Comparison of ENCODE assay signal across 19 mouse cellular contexts in the genomic region with DNA sequence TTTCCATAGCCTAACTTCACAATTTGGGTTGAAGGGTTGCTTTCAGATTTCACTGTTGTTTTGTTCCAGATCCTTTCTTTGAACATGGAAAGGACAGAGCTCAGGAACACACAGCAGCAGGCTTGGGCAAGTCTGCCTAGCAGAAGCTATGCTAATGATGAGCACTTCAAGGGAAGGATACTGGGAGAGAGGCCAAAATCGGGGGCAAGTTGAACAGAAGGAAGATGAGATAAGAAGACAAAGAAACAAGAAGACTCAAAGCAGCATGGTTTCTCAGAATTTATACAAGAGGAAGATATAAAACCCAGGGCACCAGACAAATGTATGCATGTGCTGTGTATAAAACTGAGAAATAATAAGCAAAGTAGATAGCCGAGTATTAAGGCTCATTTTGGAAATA.
A peak's percentile ranks its signal among the peaks of the same experiment; 100 is the strongest.
DNase-seq lines count a peak whose midpoint lies in the region; ATAC-seq and TF ChIP-seq lines count a peak whose summit lies in the region.
"Had no signal": no experiment of that assay in that cellular context is flagged by ENCODE, and none has a peak within 500 bp of the region (broad histone marks: within the 10 kb centered on the region; RNA-seq: fewer than 3 reads in every experiment).

No protein-coding gene starts in this region.

- ATAC-seq in liver, embryonic 14.5 days (ENCODE audit: insufficient read depth) = peak; percentile 79
- ATAC-seq: activated CD4-positive, CD25-positive, alpha-beta regulatory T cell, adult 4 months had no signal

- H3K79me2 ChIP-seq in MEL (ENCODE audit: control insufficient read depth, insufficient read depth, low read length, poor library complexity) = no peaks in the 10 kb centered on the region

- TF ChIP-seq CTCF in MEL (IDR thresholded peaks at IDR 0.05 in 2 of 3, conservative IDR thresholded peaks at IDR 0.05 in 1 of 3; ENCODE audit: control insufficient read depth in 1 of 3, insufficient read depth in 1 of 3, low read depth in 2 of 3, low read length in 3 of 3, poor library complexity in 1 of 3, severe bottlenecking in 1 of 3) = no peak
- TF ChIP-seq CTCF in liver, embryonic 14.5 days (IDR thresholded peaks at IDR 0.05; ENCODE audit: low read depth) = no peak

- WGBS in liver, embryonic 14.5 days (ENCODE audit: insufficient replicate concordance) = 14% methylated on average over 2 of the region's 2 CpGs

- no peak overlapping the region for H3K4me3 ChIP-seq in MEL (ENCODE audit: control insufficient read depth in 1 of 2, insufficient read depth in 1 of 2, low read depth in 2 of 2, low read length in 2 of 2)
- no peak overlapping the region for H3K4me3 ChIP-seq in liver, embryonic 14.5 days (ENCODE audit: insufficient read depth in 1 of 2, low read depth in 2 of 2, low read length in 2 of 2)
- H3K4me3 ChIP-seq: erythroblast, embryonic 14.5 days; hindbrain, embryonic 13.5 days; megakaryocyte, embryonic 14.5 days had no signal

- TF ChIP-seq EP300 in MEL (IDR thresholded peaks at IDR 0.05; ENCODE audit: low read depth in 1 of 2, low read length in 2 of 2) = peak; percentile 42 to 70; a peak in 3 of 4 replicates
- no peak for TF ChIP-seq EP300 in liver, embryonic 14.5 days (IDR thresholded peaks at IDR 0.05; ENCODE audit: low read depth)

- peaks cover 0 to 6% of the 10 kb centered on the region in 2 experiments; a peak in 1 of 4 replicates for H3K4me1 ChIP-seq in MEL (ENCODE audit: control insufficient read depth in 1 of 2, insufficient read depth in 2 of 2, low read length in 2 of 2)
- H3K4me1 ChIP-seq in liver, embryonic 14.5 days (replicated peaks; ENCODE audit: control insufficient read depth in 2 of 2, insufficient read depth in 2 of 2, low read length in 1 of 2) = peaks cover 0 to 5% of the 10 kb centered on the region in 2 experiments; a peak in 1 of 4 replicates
- H3K4me1 ChIP-seq: hindbrain, embryonic 13.5 days had no signal

- TF ChIP-seq POLR2A in MEL (IDR thresholded peaks at IDR 0.05; ENCODE audit: control insufficient read depth in 1 of 2, insufficient read depth in 1 of 2, low read depth in 1 of 2, low read length in 2 of 2, poor library complexity in 1 of 2) = no peak

- H3K4me2 ChIP-seq in liver, embryonic 14.5 days (ENCODE audit: low read depth) = no peak overlapping the region
- H3K4me2 ChIP-seq: hindbrain, embryonic 13.5 days; lung, embryonic 14.5 days had no signal

- H3K36me3 ChIP-seq in MEL (ENCODE audit: control insufficient read depth in 1 of 2, insufficient read depth in 2 of 2, low read length in 2 of 2) = peaks cover 0 to 9% of the 10 kb centered on the region in 2 experiments; a peak in 2 of 4 replicates
- no peaks in the 10 kb centered on the region for H3K36me3 ChIP-seq in liver, embryonic 14.5 days (replicated peaks; ENCODE audit: control insufficient read depth, insufficient read depth, low read depth)
- H3K36me3 ChIP-seq: hindbrain, embryonic 13.5 days had no signal

- peak; percentile 5 for DNase-seq in left cerebral cortex, postnatal 4 days
- no peak for DNase-seq in left cerebral cortex, adult 11 months (ENCODE audit: low spot score)
- DNase-seq in MEL (ENCODE audit: low read depth, low spot score) = peak; percentile 76
- DNase-seq in brain, adult 2 months (ENCODE audit: low read depth, low spot score) = peak; percentile 75
- DNase-seq in liver, embryonic 14.5 days (ENCODE audit: low read depth in 3 of 3, low spot score in 3 of 3) = peak; percentile 18 to 33 (median 19)
- no peak for DNase-seq in gastrocnemius, postnatal 14 days
- no peak for DNase-seq in gastrocnemius, adult 18-20 months (ENCODE audit: low spot score)
- no peak for DNase-seq in thymus, postnatal 36 days
- DNase-seq: cerebellum, postnatal 25 days; gastrocnemius, postnatal 25 days; kidney, adult 2 months; lung, embryonic 14.5 days; retina, postnatal 1 day; thymus, adult 2 months had no signal

- intact Hi-C loops in left cerebral cortex, postnatal 4 days (cut with DNase I) = no loop called here
- intact Hi-C loops in gastrocnemius, postnatal 14 days (cut with DNase I; ENCODE audit: low total_unique reads) = no loop called here

- TF ChIP-seq RAD21 in MEL (IDR thresholded peaks at IDR 0.05; ENCODE audit: low read depth, low read length) = no peak

- H3K27ac ChIP-seq in MEL (ENCODE audit: control insufficient read depth, low read depth, low read length) = no peak overlapping the region
- no peak overlapping the region for H3K27ac ChIP-seq in liver, embryonic 14.5 days
- H3K27ac ChIP-seq: hindbrain, embryonic 13.5 days had no signal

- H3K9me3 ChIP-seq in MEL (replicated peaks; ENCODE audit: insufficient read depth, low read length) = no peaks in the 10 kb centered on the region
- no peaks in the 10 kb centered on the region for H3K9me3 ChIP-seq in liver, embryonic 14.5 days (ENCODE audit: control insufficient read depth, low read length)
- H3K9me3 ChIP-seq: hindbrain, embryonic 13.5 days had no signal

- H3K27me3 ChIP-seq in MEL (ENCODE audit: control insufficient read depth in 1 of 2, insufficient read depth in 2 of 2, low read length in 2 of 2) = no peaks in the 10 kb centered on the region
- no peaks in the 10 kb centered on the region for H3K27me3 ChIP-seq in liver, embryonic 14.5 days (ENCODE audit: control insufficient read depth, insufficient read depth, low read length)
- H3K27me3 ChIP-seq: CH12.LX; hindbrain, embryonic 13.5 days; megakaryocyte, embryonic 14.5 days had no signal

- H3K9ac ChIP-seq in MEL (ENCODE audit: control insufficient read depth, low read depth, low read length, poor library complexity, severe bottlenecking) = no peak overlapping the region
- no peak overlapping the region for H3K9ac ChIP-seq in liver, embryonic 14.5 days (replicated peaks)
- H3K9ac ChIP-seq: hindbrain, embryonic 13.5 days; lung, embryonic 14.5 days had no signal

TF ChIP-seq in MEL, 35 proteins besides CTCF, POLR2A, EP300 and RAD21:
- TF ChIP-seq ETS1 (IDR thresholded peaks at IDR 0.05; ENCODE audit: low read depth, low read length) = no peak
- peak; percentile 41; the same call in 1 of the 2 replicates for TF ChIP-seq RCOR1 (IDR thresholded peaks at IDR 0.05; ENCODE audit: low read depth, low read length)
- peak; percentile 62 for TF ChIP-seq TCF12 (IDR thresholded peaks at IDR 0.05; ENCODE audit: low read depth, low read length)
- 0 out of 2 replicates have a peak, but pooled peaks have one; percentile 19 for TF ChIP-seq TAL1 (IDR thresholded peaks at IDR 0.05; ENCODE audit: low read length)
- TF ChIP-seq GATA1 (IDR thresholded peaks at IDR 0.05; ENCODE audit: low read depth, low read length) = peak; percentile 51
- no peak for TF ChIP-seq MEF2A (IDR thresholded peaks at IDR 0.05; ENCODE audit: extremely low read depth, insufficient replicate concordance, low read depth, low read length, poor library complexity, severe bottlenecking)

Comparison
In these comparisons a context has a peak if more than half of its experiments do, and no peak if none do; other contexts are left out.
1. DNase-seq: peak in left cerebral cortex, postnatal 4 days (single experiment), MEL (single experiment), brain, adult 2 months (single experiment) and liver, embryonic 14.5 days (3 of 3); none in left cerebral cortex, adult 11 months (single experiment), gastrocnemius, postnatal 14 days (single experiment), gastrocnemius, adult 18-20 months (single experiment) and thymus, postnatal 36 days (0 of 2).